Mouse (Mus musculus) bone marrow, adult 2 months (tissue): ENCODE measurements around the gene Farp1.

Source experiments
- CTCF ChIP-seq: fragments of 200-500 bp; IDR thresholded peaks from 2 replicates; pipeline ENCODE4 v1.5.1; 2011; ENCODE audit warnings: low read length, control low read depth; ENCODE audit not compliant: control insufficient read depth, insufficient read depth
- POLR2A ChIP-seq: fragments of 200-500 bp; IDR thresholded peaks from 2 replicates; pipeline ENCODE4 v1.6.1; 2011; ENCODE audit warnings: low read depth, mild to moderate bottlenecking, control low read depth, low read length, borderline replicate concordance; ENCODE audit not compliant: control insufficient read depth

DNA sequence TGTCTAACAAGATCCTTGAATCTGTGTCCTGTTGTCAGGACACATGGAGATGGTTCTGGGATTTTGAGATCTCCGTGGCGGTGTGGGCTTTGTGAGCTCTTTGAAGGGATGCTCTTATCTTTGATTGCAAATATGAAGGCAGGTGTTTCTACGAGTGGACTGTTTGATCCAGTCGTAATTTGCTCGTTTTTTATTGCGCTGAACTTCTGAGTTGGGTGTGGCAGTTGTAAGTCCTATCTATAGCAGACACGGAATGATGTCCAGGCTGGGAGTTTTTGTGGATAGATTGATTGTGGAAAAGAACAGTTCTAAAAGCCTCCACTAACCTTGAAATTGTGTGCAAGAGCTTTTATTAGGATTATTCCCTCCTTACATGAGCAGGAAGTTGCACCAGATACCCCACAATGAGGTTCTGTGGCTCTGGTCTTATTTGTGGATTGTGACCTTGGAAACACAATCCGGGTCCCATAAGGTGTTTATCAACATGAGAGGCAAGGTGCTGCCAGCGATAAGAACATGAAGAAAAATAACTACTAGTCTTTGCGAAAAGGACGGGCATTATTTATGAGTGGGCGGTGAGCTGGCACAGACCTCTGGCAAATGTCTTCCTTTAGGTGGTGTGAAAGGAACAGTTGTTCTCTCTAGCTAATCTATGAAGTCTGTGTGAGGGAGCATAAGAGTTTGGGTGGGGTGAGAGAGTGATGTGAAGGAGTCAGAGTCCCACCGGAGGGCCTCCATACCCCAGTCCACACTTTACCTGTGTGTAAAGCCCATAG, 75.7 kb downstream of the Farp1 start:
- TF ChIP-seq CTCF (no peak), POLR2A (no peak)
